Mouse (Mus musculus) kidney, adult 2 months (tissue): ENCODE results near the gene Rgmb. TPM values are rescaled to one million over a fixed set of nuclear protein-coding genes. Genes with fewer than 3 reads are reported as not detected.

Experiments used
- DNase-seq: peaks from one replicate; pipeline ENCODE4 v3.0.0; 2021
- H3K27ac ChIP-seq: fragments of 200-500 bp; 2 replicates; pipeline ENCODE4 v1.5.1; 2012; ENCODE audit warnings: low read depth, low read length, control low read depth, inconsistent platforms; ENCODE audit not compliant: insufficient read depth
- H3K27me3 ChIP-seq: fragments of 200-500 bp; replicated peaks from 2 replicates; pipeline ENCODE4 v1.6.1; 2012; ENCODE audit warnings: mild to moderate bottlenecking, moderate library complexity, low read length, inconsistent platforms; ENCODE audit not compliant: control insufficient read depth, insufficient read depth
- H3K36me3 ChIP-seq: fragments of 200-500 bp; 2 replicates; pipeline ENCODE4 v1.6.1; 2012; ENCODE audit warnings: mild to moderate bottlenecking, moderate library complexity, low read length, inconsistent platforms; ENCODE audit not compliant: control insufficient read depth, insufficient read depth
- H3K4me1 ChIP-seq: fragments of 200-500 bp; 2 replicates; pipeline ENCODE4 v1.6.1; 2011; ENCODE audit warnings: low read length; ENCODE audit not compliant: control insufficient read depth, insufficient read depth
- H3K4me3 ChIP-seq: fragments of 200-500 bp; 2 replicates; pipeline ENCODE4 v1.5.1; 2011; ENCODE audit warnings: mild to moderate bottlenecking, low read depth, low read length, control low read depth; ENCODE audit not compliant: insufficient read depth
- CTCF ChIP-seq: fragments of 200-500 bp; conservative IDR thresholded peaks from 2 replicates; pipeline ENCODE4 v1.5.1; 2011; ENCODE audit warnings: low read depth, mild to moderate bottlenecking, control low read depth, low read length, moderate library complexity, mixed read lengths; ENCODE audit not compliant: insufficient read depth, insufficient read length
- POLR2A ChIP-seq: fragments of 200-500 bp; IDR thresholded peaks from one replicate; pipeline ENCODE4 v1.6.1; 2011; ENCODE audit warnings: low read depth, low read length, control low read depth
- WGBS: fragments of 180-500 bp; shearing (Covaris S2); methylation state at CpG from one replicate; pipeline ENCODE4 v1.1.7; 2018; 5-methylcytosine and 5-hydroxymethylcytosine counted together
- polyA plus RNA-seq: library from polyadenylated mRNA; depleted of rRNA; stranded (reverse); fragments of >200 nt; gene quantifications from 2 replicates; pipeline ENCODE4 v1.2.3, GENCODE M21; 2012; rRNA removed

Gene Rgmb
- polyA plus RNA-seq, 1 experiment, result 13.8 TPM

DNA sequence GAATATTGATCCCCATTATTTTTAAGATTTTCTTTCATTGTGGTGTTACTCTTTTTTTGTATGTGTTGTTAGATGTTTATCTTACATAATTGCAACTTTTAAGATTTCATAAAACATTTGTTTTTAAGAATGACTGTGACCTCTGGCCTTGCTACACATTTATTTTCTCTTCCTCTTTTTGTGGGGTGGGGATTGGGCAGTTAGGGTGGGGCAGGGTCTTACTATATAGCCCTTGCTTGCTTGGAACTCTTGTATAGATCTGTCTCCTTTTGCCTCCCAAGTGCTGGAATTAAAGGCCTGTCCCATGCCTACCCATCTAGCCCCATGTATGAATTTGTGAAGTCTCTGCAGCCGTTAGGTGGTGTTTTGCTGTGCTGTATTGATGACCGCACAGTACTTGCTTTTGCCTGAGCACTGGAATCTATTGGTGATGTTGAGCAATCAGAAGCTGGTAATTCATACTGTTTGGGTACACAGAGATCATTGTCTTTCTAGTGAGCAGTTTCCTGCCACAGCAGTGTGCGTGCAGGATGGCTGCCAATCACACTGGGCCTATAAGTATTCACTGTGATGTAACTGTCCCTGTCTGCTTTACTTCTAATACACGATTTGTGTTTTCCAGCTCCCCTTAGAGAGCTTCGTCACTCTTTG lies 56.1 kb downstream of the Rgmb start:
- TF ChIP-seq CTCF, result no peak
- no peak for TF ChIP-seq POLR2A
- Histone ChIP-seq H3K27ac (no peak overlapping the region), H3K4me3 (no peak overlapping the region), H3K36me3 (peaks cover 2% of the 10 kb centered on the region; the same call in 1 of the 2 replicates), H3K4me1 (no peaks in the 10 kb centered on the region), H3K27me3 (no peaks in the 10 kb centered on the region)
- no peak for DNase-seq
- 76% methylated on average over 5 of the region's 5 CpGs for WGBS

DNA sequence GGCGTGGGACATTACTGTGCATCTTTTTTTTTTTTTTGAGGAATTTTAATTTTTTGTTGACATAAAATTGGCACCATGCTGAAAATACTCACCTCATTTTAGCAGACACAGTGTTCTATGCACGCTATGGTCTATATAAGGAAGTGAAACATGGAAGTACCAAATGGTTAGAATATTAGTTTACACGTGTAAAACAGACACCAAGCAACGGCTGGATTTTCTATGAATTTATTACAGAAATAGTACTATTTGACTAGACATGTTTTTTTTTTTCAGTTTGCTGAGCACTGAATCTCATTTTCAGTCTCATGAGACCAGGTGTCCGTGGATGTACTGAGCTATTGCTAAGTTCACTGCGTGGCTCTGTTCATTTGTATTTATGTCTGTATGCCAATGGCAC lies 56.9 kb downstream of the Rgmb start:
- Histone ChIP-seq H3K27me3 (no peaks in the 10 kb centered on the region), H3K27ac (no peak overlapping the region), H3K36me3 (peaks cover 4% of the 10 kb centered on the region; the same call in 1 of the 2 replicates), H3K4me1 (no peaks in the 10 kb centered on the region), H3K4me3 (no peak overlapping the region)
- no peak for DNase-seq
- 83% methylated on average over 6 of the region's 6 CpGs for WGBS
- TF ChIP-seq CTCF (no peak), POLR2A (no peak)

DNA sequence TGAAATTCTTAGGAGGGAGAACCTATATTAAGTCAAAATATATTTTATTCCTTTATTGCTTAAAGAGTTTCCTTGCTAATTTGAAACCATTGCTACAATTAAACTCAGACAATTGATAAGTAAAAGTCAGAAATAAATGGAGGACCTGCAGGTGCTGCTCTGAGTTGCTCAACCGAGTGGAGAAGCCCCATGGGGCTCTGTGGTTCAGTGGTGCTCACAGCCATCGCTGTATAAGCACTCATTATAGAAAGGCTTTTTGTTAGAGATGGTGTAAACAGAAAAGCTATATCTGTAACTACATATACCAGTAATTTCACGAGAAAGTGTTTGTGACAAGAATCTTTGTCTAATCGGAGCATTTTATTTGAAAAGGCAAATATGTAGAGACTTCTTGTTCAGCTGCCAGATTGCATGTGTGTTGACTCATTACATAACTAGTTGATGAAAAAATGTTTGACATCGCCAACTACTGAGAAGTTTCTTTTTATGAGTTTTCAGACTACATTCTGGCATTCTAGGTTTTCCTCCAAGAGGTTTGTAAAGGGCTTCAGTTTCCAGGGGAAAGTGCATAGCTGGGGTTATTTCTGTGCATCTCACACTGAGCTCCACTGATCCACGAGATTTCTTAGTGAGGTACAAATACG lies 61.6 kb downstream of the Rgmb start:
- no peak for DNase-seq
- no peak for TF ChIP-seq POLR2A
- no peak overlapping the region for H3K27ac ChIP-seq
- peaks cover 4% of the 10 kb centered on the region for H3K36me3 ChIP-seq
- no peak overlapping the region for H3K4me3 ChIP-seq
- 72% methylated on average over 7 of the region's 7 CpGs for WGBS
- H3K27me3 ChIP-seq, result no peaks in the 10 kb centered on the region
- no peaks in the 10 kb centered on the region for H3K4me1 ChIP-seq

DNA sequence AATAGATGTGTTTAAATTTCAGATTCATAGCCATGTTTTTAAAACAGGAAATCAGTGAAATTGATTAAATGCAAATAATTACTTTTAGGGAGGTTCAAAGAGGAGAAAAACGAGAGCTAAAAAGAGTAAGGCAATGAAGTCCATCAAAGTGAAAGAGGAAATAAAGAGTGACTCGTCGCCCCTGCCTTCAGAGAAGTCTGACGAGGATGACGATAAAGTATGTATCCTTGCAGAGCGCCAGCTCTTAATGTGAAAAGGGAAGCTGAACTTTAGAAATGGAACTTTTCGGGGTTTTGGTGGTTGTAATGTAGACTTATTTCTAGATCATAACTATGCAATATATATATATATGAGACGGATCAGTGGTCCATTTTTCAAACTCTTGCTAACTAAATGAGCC lies 69.6 kb downstream of the Rgmb start:
- H3K36me3 ChIP-seq, result peaks cover 2% of the 10 kb centered on the region
- no peak overlapping the region for H3K4me3 ChIP-seq
- WGBS, result 83% methylated on average over 8 of the region's 8 CpGs
- TF ChIP-seq POLR2A (no peak), CTCF (no peak)
- no peak overlapping the region for H3K27ac ChIP-seq
- no peaks in the 10 kb centered on the region for H3K27me3 ChIP-seq
- DNase-seq, result no peak
- no peaks in the 10 kb centered on the region for H3K4me1 ChIP-seq

Other genes with a start within 250 kb of the Rgmb start
- gene Chd1, start 126.1 kb downstream of the Rgmb start, polyA plus RNA-seq, result 3.7 and 3.9 TPM in 2 replicates